Mouse (Mus musculus) megakaryocyte, embryonic 14.5 days (primary cell): ENCODE measurements around the gene Myod1.

Experiments used
- FLI1 ChIP-seq: IDR thresholded peaks from 2 replicates; pipeline ENCODE4 v1.6.1; 2012; ENCODE audit warnings: low read length, inconsistent platforms, mixed read lengths
- GATA1 ChIP-seq: IDR thresholded peaks from 3 replicates; pipeline ENCODE4 v1.6.1; 2012; ENCODE audit warnings: mixed read lengths, low read length, inconsistent platforms, borderline replicate concordance

GRCm38 (mm10) chr7:46341471-46341870, 34.8 kb upstream of the Myod1 start:
- TF ChIP-seq GATA1, result no peak
- no peak for TF ChIP-seq FLI1
